Mouse (Mus musculus) kidney, adult 18-20 months (tissue): ENCODE data around the gene Gm4881.

Experiments
- DNase-seq: peaks from one replicate; pipeline ENCODE4 v3.0.0; 2021

Gene Gm4881

DNA sequence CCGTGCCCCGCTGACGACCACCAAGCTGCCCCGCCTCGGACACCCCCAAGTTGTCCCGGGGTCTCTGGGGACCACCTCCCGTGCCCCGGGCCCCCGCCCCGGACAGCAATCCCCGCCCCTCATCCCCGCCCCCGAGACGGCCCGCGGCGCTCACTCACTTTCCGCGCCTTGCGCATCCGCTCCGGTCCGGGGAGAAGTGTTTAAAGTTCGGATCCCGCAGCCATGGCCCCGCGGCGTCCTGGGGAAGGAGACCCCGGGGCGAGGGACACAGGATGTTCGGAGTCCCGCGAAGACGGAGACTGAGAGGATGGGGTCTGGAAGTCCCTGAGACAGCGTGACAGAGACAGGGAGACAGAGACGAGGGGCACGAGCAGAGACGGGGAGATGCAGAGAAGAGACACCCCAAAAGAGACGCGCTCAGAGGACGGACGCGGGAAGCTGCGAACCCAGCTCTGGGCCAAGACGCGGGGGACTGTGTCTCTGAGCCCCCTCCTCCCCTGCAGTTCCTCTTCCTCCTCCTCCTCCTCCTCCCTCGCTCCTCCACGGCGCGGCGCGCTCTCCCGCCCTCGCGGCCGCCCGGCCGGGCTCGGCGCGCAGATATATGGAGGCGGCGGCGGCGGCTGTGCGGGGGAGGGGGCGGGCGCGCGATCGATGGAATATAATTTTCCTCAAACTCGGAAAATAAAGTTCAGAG is at the start of gene Gm4881:
Gm4881 (minus strand) TSS at position 238 of the 694 bp plus-strand sequence.
- no peak for DNase-seq

- DNase-seq, result no peak
These were observed 48.8 kb upstream of the Gm4881 start for GRCm38 (mm10) chr7:24993081-24993480.

- DNase-seq, result no peak
These were observed 46.2 kb upstream of the Gm4881 start for GRCm38 (mm10) chr7:24990478-24990877.

GRCm38 (mm10) chr7:24987941-24988340 is 43.6 kb upstream of the Gm4881 start:
- no peak for DNase-seq

GRCm38 (mm10) chr7:24985799-24986198 is 41.5 kb upstream of the Gm4881 start:
- DNase-seq, result no peak

DNA sequence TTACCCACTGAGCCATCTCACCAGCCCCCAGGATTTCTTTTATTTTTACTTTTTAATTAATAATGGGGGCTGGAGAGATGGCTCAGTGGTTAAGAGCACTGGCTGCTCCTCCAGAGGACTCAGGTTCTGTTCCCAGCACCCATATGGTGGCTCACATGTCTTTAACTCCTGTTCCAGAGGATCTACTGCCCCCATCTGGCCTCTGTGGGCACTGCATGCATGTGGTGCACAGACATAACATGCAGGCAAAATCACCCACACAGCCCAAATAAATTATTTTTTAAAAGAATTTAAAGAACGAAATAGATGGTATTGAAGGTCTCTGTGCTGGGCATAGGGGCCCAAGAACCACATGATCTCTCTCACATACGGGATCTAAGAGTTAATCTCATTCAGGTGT is 40.0 kb upstream of the Gm4881 start:
- no peak for DNase-seq

GRCm38 (mm10) chr7:24983396-24983795 is 39.1 kb upstream of the Gm4881 start:
- DNase-seq, result no peak

DNA sequence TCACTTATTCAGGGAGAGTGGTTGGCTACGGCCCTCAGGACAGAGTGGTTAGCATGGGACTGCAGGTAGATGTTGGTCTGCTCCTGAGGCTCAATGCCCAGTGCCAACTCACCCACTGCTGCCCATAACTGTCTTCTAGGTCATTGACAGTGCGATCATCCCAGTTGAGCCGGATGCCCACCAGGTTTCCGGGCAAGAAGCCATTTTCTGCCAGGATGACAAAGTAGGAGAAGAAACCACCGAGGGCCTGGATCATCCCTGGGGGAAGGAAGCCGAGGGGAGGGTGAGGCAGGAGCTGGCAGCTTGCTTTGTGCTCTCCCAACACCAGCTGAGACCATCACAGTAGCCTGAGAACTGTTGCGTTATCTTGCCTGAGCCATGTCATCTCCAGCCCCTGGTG is 36.1 kb upstream of the Gm4881 start:
- no peak for DNase-seq

- DNase-seq, result no peak
These were observed 34.5 kb upstream of the Gm4881 start for GRCm38 (mm10) chr7:24978781-24979180.

DNA sequence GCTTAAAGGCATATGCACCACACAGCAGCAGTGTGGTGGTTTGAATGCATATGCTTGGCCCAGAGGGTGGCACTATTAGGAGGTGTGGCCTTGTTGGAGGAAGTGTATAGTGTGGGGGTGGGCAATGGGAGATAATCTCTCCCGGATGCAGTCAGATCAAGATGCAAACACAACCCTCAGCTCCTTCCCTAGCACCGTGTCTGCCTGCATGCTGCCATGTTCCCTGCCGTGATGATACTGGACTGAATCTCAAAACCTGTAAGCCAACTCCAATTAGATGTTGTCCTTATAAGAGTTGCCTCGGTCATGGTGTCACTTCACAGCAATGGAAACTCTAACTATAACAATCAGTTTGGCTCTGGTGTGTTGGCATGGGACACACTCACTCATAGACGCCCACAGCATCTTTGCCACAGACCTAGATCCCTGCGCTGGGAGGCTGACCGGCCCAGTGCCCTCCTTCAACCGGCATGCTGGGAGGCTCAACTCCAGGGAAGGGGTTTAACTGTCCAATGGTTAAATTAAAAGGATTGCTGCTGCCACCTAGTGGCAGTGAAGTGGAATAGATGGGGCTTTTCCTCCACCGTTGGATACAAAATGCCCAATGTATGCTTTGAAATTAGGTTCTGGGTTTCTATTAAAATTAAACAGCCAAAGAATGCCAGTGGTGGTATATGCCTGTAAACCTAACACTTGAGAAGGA is 30.8 kb upstream of the Gm4881 start:
- peak; percentile 32 for DNase-seq

DNA sequence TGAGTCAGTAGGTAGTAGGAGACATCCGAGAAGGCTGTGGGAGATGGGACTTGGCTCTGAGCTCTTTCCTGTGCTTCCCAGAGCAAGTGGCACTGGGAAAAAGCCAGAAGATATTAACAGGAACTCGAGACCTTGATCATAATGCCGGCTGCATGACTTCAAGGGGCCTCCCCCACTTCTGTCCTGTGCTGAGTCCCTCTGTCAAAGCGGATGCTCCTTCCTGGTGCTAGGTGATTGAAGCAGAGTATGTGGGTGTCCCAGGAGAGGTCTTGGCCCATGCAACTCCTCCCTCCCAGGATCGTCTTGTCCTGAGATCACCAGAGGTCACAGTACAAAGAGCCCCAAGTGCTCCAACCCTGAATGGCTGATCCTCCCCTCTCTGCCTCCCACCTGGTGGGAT is 29.6 kb upstream of the Gm4881 start:
- DNase-seq, result no peak

DNA sequence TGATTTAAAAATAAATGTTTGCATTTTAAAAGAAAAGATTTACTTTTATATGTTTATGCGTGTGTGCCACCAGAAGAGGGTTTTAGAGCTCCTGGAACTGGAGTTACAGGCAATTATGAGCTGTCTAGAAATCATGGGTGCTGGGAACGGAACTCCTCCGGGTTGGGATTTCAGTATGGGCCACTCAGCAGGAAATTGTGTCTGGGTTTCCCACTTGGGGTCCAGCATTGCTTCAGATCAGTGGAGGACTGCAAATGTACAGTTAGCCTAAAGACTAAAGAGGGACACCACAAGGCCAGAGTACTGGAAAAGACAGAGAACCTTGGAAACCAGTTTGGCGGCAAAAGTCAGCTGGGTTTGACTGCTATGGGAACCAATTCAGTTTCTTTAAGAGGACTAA is 28.9 kb upstream of the Gm4881 start:
- DNase-seq, result no peak

DNA sequence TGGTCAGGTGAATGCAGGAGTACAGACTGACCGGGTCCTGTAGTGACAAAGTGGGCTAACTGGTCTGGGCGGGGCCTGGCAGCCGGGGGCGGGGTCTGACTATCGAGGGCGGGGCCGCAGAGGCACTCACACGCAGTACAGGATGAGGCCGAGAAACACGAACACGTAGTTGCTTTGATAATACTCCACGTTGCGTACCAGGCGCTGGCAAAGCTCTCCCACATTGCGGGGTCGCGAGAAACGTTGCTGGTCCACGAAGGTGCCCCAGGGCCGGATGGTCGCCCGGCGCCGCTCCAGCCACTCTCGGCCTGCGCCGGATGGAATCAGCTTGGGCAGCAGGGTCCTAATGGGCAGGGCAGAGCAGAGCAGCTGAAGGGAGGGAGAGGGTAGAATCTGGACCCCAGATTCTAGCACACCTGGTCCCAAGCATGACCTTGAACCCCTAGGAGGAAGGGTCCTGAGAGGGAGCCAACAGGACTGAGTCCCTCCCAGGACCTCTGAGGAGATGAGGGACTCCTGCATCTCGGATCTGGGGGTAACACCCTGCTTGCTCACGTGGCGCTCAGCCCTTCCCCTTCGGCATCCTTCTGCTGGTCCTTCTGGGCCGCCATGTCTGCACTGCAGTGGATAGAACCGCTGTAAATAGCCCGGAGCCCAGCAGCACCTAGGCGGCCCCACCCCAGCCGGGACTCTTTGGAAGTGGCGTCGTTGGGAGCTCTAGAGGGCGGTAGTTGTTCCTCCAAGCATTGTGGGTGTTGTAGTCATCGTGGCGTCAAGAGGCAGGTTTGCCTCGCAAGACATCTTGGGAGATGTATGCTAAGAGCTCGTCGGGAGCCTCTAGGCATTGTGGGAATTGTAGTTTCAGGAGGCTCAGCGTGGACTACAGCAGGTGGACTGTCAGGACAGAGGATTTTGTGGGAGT is 27.9 kb upstream of the Gm4881 start, which contains the start of gene Rabac1:
Rabac1 (minus strand) TSS at position 783 of the 922 bp plus-strand sequence.
- peak; percentile 91 for DNase-seq

DNA sequence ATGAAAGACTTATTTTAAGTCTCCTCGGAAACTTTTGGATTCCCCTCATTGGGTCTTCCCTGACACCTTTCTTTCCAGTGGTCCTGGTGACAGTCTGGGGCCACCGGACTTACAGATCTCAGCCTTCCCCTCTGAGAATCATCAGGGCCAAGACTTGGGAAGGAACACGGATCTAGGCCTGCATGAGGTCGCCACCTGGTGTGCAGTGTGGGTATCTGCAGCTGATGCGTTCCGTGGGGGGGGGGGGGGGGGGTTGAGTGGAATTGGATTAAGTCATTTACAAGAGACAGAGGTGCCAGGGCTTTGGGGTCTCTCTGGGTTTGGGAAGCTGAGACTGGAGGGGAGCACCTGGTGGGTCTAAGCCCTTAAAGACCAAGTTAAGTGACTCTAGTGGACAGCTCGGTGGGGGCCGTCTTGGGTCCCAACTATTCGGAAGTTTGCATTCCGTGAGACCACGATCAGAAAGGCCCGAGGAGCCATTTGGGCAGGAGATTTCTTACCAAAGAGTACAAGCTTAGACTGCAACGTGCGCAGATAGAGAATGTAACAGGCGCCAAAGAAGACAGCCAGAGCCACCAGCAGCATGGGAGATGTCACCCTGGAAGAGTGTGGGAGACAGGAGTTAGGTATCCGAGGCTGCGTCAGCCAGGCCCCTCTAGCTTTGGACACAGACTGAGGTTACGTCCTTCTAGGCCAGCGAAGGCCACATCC is 27.1 kb upstream of the Gm4881 start:
- DNase-seq, result peak; percentile 42

- no peak for DNase-seq
These were observed 26.0 kb upstream of the Gm4881 start for GRCm38 (mm10) chr7:24970341-24970740.

DNA sequence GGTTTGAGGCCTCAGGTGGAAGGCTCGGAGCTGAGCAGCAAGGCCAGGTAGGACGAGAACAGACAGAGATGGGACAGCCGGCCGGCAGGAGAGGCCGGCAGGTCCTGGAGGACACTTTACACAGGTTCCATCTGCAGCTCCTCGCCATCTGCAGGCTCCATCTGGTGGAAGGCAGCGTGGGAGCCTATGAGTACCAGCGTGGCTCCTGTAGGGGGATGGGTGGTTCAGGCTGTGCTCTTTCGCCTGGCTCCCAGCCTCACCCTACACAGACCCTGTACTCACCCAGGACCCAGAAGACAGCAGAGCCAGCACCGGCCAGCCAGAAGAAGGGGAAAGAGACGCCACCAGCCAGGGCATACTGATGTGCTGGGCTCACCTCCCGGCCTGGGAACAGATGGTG is 25.5 kb upstream of the Gm4881 start:
- no peak for DNase-seq

DNA sequence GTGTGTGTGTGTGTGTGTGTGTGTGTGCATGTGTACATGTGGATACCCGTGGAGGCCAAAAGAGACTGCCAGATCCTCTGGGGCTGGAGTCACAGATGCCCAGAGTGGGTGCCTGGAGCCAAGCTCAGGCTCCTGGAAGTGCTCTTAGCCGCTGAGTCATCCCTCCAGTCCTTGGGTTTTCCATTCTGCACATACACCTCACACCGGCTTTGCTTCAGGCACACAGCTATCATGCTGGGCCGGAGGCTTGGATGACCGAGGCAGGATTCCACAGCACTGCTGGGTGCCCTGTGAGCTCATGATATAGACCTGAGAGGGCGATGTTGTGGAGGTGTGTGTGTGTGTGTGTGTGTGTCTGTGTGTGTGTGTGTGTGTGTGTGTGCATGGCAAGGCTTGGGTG is 24.2 kb upstream of the Gm4881 start:
- DNase-seq, result no peak

- no peak for DNase-seq
These were observed 23.7 kb upstream of the Gm4881 start for GRCm38 (mm10) chr7:24967966-24968365.

DNA sequence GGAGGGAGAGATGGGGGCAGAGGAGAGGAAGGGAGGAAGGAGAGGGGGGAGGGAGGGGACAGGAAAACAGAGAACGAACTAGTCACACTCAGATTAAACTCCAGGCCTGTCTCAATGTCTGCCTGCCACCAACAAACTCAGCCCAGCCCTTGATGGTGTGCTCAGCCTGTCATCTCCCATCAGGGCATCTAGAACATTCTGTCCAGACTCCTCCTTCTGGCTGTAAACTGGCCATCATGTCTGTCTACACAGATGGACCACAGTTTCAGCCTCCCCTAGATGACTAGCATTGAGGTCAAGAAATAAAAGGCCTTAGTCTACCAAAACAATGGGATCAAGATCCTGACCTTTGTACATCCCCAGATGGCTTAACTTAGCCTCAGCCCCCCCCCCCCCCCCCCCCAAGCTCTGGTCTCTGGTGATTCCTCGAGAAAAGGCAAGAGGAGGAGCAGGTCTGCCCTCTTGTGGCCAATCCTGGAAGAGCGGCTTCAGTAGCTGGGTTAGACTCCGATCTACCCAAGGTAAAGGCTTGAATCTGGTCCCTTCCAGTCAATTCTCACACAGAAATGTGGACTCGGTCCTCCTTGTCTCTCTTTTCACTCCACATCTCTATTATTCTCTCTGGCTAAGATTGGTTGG is 20.7 kb upstream of the Gm4881 start:
- DNase-seq, result peak; percentile 87

GRCm38 (mm10) chr7:24964288-24964687 is 20.0 kb upstream of the Gm4881 start:
- no peak for DNase-seq

- no peak for DNase-seq
These were observed 10.9 kb upstream of the Gm4881 start for GRCm38 (mm10) chr7:24955226-24955625.

DNA sequence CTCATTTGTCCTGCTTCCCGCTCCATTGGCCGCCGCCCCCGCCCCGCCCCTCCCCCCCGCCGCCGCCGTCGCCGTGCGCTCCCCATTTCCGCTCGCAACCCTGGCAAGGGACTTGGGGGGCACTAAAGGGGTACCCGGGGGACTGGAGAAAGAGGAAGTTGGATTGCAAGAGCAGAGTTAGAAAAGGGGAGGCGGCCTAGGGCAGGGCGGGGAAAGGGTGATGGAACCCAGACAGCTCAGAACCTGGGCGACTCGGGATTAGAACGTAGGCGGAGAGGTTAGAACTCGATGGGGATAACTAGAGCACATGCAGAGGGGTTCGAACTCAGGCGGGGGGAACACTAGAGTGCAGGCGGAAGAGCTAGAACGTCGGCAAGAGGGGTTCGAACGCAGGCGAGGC is 10.2 kb upstream of the Gm4881 start:
- no peak for DNase-seq
